Mouse (Mus musculus): ENCODE data around the gene Tenm2. TPM values are rescaled to one million over a fixed set of nuclear protein-coding genes. Genes with fewer than 3 reads are reported as not detected.

The Tenm2 gene
- total and polyA plus RNA-seq, 3 experiments: not detected

- Histone ChIP-seq H3K9me3 (replicated peaks; ENCODE audit: low read length) (peaks cover 56% of the 10 kb centered on the region), H3K9ac (ENCODE audit: insufficient read depth, low read depth) (no peak overlapping the region), H3K79me2 (replicated peaks; ENCODE audit: control insufficient read depth, extremely low read depth, insufficient read depth, poor library complexity, severe bottlenecking) (no peaks in the 10 kb centered on the region), H3K4me1 (ENCODE audit: control insufficient read depth in 1 of 2, insufficient read depth in 2 of 2) (no peaks in the 10 kb centered on the region), H3K27me3 (replicated peaks) (no peaks in the 10 kb centered on the region), H3K36me3 (replicated peaks in 1 of 2; ENCODE audit: control insufficient read depth in 1 of 2, insufficient read depth in 1 of 2, low read length in 1 of 2) (no peaks in the 10 kb centered on the region), H3K4me3 (replicated peaks in 1 of 3; ENCODE audit: low read depth in 2 of 3, low read length in 2 of 3, poor library complexity in 1 of 3) (no peak overlapping the region), H3K27ac (ENCODE audit: insufficient read depth, low read depth) (no peak overlapping the region), H3K4me2 (ENCODE audit: insufficient read depth, low read depth, poor library complexity, severe bottlenecking) (no peak overlapping the region)
- TF ChIP-seq ZC3H11A (IDR thresholded peaks at IDR 0.05; ENCODE audit: low read depth, low read length) (no peak), BHLHE40 (IDR thresholded peaks at IDR 0.05; ENCODE audit: low read depth, low read length) (no peak), USF1 (IDR thresholded peaks at IDR 0.05; ENCODE audit: low read depth, low read length) (no peak), TCF12 (IDR thresholded peaks at IDR 0.05; ENCODE audit: low read depth, low read length) (no peak), RAD21 (IDR thresholded peaks at IDR 0.05; ENCODE audit: low read depth, low read length) (no peak), ZNF384 (IDR thresholded peaks at IDR 0.05; ENCODE audit: low read depth, low read length) (no peak), CTCF (conservative IDR thresholded peaks at IDR 0.05 in 1 of 2, IDR thresholded peaks at IDR 0.05 in 1 of 2; ENCODE audit: low read depth in 2 of 2, low read length in 2 of 2) (no peak), MYC (IDR thresholded peaks at IDR 0.05; ENCODE audit: low read depth, low read length) (no peak), POLR2AphosphoS2 (IDR thresholded peaks at IDR 0.05; ENCODE audit: low read depth, low read length) (no peak), ZMIZ1 (IDR thresholded peaks at IDR 0.05; ENCODE audit: low read depth, low read length) (no peak), JUN (IDR thresholded peaks at IDR 0.05; ENCODE audit: insufficient read depth, low read depth, low read length) (no peak), MAX (IDR thresholded peaks at IDR 0.05; ENCODE audit: low read length) (no peak), GABPA (IDR thresholded peaks at IDR 0.05; ENCODE audit: insufficient replicate concordance, low read depth, low read length) (no peak), JUND (conservative IDR thresholded peaks at IDR 0.05; ENCODE audit: low read depth, low read length) (no peak), E2F4 (IDR thresholded peaks at IDR 0.05; ENCODE audit: insufficient replicate concordance, low read depth, low read length) (no peak), UBTF (IDR thresholded peaks at IDR 0.05; ENCODE audit: low read depth, low read length) (no peak), MAZ (IDR thresholded peaks at IDR 0.05; ENCODE audit: low read depth, low read length) (no peak), MAFK (IDR thresholded peaks at IDR 0.05; ENCODE audit: insufficient replicate concordance, low read length) (no peak), KAT2A (IDR thresholded peaks at IDR 0.05; ENCODE audit: insufficient replicate concordance, low read length) (no peak)
- dilution Hi-C loops (cut with MboI; ENCODE audit: extremely low pct_ligation_motif_present, extremely low pct_unique_long_range_greater_than_20kb, low sequenced_read_pairs) (no loop called here), in situ Hi-C loops (cut with MboI; ENCODE audit: low pct_ligation_motif_present, low pct_unique_long_range_greater_than_20kb, low sequenced_read_pairs) (no loop called here)
- DNase-seq (ENCODE audit: extremely low read depth): no peak
Observed at GRCm38 (mm10) chr11:36134645-36135044, 1101.1 kb downstream of the Tenm2 start.

GRCm38 (mm10) chr11:36123275-36123674, 1112.5 kb downstream of the Tenm2 start:
- H3K4me1 ChIP-seq (ENCODE audit: control insufficient read depth in 1 of 2, insufficient read depth in 2 of 2): no peaks in the 10 kb centered on the region
- no peak for DNase-seq (ENCODE audit: extremely low read depth)
- no peaks in the 10 kb centered on the region for H3K36me3 ChIP-seq (replicated peaks in 1 of 2; ENCODE audit: control insufficient read depth in 1 of 2, insufficient read depth in 1 of 2, low read length in 1 of 2)
- dilution Hi-C loops (cut with MboI; ENCODE audit: extremely low pct_ligation_motif_present, extremely low pct_unique_long_range_greater_than_20kb, low sequenced_read_pairs) (no loop called here), in situ Hi-C loops (cut with MboI; ENCODE audit: low pct_ligation_motif_present, low pct_unique_long_range_greater_than_20kb, low sequenced_read_pairs) (no loop called here)
- H3K4me3 ChIP-seq (replicated peaks in 1 of 3; ENCODE audit: low read depth in 2 of 3, low read length in 2 of 3, poor library complexity in 1 of 3): no peak overlapping the region
- H3K9ac ChIP-seq (ENCODE audit: insufficient read depth, low read depth): no peak overlapping the region
- H3K9me3 ChIP-seq (replicated peaks; ENCODE audit: low read length): peaks cover 64% of the 10 kb centered on the region
- no peak overlapping the region for H3K27ac ChIP-seq (ENCODE audit: insufficient read depth, low read depth)
- no peaks in the 10 kb centered on the region for H3K27me3 ChIP-seq (replicated peaks)
- no peak overlapping the region for H3K4me2 ChIP-seq (ENCODE audit: insufficient read depth, low read depth, poor library complexity, severe bottlenecking)
- H3K79me2 ChIP-seq (replicated peaks; ENCODE audit: control insufficient read depth, extremely low read depth, insufficient read depth, poor library complexity, severe bottlenecking): no peaks in the 10 kb centered on the region
- no peak for TF ChIP-seq SIN3A (IDR thresholded peaks at IDR 0.05; ENCODE audit: low read length)
- TF ChIP-seq RCOR1 (conservative IDR thresholded peaks at IDR 0.05; ENCODE audit: low read depth, low read length): no peak
- no peak for TF ChIP-seq RAD21 (IDR thresholded peaks at IDR 0.05; ENCODE audit: low read depth, low read length)
